Mouse (Mus musculus) megakaryocyte, adult 5-6 weeks (primary cell): ENCODE data around the gene Golga2. TPM values are rescaled to one million over a fixed set of nuclear protein-coding genes. Genes with fewer than 3 reads are reported as not detected.

Experiments used
- ATAC-seq: 2 replicates; pipeline ENCODE4 v1.8.0; 2016; ENCODE audit warnings: mild to moderate bottlenecking, inconsistent platforms; ENCODE audit not compliant: poor library complexity, severe bottlenecking
- total RNA-seq, 2 experiments: library from RNA; stranded (forward) in 1 of 2; stranded (reverse) in 1 of 2; fragments of 153-499, 151-499 nt in 1 of 2; fragments of 221-1000, 200-1000 nt in 1 of 2; gene quantifications; 2 replicates each; pipeline versions ENCODE4 v1.2.3 to v1.2.4; 2015 to 2017

The Golga2 gene
- 9.7 and 20.1 TPM in 2 replicates for total RNA-seq (2015)
- total RNA-seq (2017), result 51.1 and 55.3 TPM in 2 replicates

DNA sequence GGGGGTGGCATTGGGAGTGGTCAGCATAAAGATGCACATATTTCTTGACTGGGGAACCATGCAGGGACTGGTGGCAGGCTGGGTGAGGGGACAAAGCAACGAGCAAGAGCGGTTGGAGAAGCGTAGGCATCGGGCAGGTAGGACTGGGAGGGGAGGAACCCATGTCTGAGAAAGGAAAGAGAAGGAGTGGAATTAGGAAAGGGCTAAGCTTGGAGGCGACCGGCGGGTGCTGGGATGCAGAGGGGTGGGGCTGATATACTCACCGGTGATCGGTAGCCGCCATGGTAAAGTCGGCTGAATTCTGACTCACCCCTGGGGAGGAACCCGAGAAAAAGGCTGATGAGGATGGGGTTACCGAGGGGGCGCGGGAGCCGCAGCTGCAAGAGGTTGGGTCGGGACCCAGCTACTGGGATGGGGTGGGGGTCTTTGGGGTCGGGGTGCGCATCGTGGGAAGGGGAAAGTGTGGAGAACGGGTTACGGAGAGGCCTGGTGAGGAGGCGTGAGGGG is at the start of gene Golga2:
TSS of gene Golga2 (plus strand) at position 51 of the 507 bp plus-strand sequence.
- no peak for ATAC-seq

DNA sequence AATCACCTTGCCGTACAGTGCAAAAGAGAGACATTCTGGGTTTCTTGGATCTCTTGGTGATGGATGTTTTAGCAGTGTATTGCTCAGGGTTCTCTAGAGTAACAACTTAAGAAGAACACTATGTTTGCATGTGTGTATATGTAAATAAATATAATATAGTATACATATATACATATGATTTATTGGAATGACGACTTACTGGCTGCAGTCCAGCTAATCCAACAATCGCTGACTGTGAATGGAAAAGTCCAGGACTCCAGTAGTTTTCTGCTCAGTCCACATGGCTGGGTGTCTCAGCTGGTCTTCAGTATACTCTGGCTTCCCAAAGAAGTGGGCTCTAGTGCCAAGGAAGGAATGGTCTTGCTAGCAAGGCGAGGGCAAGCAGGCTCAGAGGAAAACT is 49.6 kb upstream of the Golga2 start:
- no peak for ATAC-seq

DNA sequence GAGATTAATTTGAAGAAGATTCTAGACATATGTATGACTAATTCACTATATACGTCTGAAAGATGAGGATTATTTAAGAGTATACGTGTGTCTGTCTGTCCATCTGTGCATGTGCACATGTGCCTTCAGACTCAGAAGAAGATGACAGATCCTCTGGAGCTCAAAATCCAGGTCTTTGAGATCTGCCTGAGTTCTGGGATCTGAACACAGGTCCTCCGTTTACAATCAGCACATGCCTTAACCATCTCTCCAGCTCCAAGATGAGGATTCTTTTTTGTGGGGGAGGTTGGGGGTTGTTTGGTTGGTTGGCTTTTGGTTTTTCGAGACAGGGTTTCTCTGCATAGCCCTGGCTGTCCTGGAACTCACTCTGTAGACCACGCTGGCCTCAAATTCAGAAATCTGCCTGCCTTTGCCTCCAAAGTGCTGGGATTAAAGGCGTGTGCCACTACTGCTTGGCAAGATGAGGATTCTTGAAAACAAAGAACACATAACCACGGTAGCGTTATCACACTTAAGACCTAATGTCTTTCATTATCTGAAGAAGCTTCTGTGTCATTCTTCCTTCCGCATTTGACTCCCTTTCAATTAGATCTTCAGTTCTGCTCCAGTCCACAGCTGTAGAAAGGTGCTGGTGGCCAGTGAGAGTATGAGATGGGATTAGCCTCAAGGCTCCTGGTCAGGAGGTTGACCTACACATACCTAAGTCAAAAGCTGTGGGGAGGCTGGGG is 48.3 kb upstream of the Golga2 start:
- no peak for ATAC-seq

DNA sequence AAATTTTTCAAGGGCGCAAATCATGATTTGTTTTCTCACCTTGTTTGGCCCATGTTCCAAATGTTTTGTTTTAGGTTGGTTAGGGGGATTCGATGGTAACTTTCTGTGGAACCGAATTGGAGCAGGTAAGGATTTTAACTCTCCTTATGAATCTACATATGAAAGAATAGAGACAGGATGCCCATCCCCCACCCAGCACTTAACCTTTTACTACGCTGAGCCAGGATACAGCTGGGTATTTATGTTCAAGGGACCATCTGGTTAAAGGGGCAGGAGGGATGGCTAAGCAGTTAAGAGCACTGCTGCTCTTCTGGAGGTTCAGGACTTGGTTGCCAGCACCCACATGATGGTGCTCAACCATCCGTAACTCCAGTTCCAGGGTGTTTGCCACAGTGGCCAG is 46.6 kb upstream of the Golga2 start:
- ATAC-seq, result no peak

DNA sequence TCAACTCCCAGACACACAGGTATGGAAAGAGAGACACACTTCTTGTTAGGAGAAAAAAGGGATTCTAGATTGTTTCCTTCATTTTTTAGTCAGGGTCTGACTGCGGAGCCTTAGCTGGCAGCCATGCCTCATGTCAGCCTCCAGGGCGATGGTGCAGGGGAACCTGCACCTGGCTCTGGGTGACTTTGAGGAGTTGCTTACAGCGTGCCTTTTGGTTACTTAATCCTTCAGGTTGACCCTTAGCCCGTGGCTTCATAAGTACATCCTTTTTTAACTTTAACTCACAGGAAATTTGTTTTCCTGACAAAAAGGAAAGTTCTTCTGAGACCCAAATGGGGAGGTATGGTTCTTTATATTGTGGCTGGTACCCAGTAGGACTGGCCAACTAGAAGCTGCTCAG is 44.2 kb upstream of the Golga2 start:
- ATAC-seq, result no peak

DNA sequence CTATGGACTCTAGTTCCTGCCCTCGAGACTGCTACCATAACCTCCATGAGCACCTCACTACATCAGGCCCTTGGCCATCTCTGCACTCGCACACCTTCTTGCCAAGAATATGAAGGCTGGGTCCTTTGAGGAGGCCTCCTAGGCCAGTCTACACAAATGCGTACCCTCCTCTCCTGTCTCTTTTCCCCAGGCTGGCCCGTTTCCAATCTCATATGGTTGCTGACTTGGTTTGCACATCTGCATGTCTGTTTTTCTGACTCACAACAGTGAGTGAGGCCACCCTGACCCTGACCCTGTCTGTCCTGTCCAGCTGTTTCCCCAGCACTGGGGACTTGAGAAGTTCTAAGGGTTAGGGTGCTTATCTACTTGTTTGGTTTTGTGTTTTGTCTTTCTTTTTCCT is 40.4 kb upstream of the Golga2 start:
- no peak for ATAC-seq

DNA sequence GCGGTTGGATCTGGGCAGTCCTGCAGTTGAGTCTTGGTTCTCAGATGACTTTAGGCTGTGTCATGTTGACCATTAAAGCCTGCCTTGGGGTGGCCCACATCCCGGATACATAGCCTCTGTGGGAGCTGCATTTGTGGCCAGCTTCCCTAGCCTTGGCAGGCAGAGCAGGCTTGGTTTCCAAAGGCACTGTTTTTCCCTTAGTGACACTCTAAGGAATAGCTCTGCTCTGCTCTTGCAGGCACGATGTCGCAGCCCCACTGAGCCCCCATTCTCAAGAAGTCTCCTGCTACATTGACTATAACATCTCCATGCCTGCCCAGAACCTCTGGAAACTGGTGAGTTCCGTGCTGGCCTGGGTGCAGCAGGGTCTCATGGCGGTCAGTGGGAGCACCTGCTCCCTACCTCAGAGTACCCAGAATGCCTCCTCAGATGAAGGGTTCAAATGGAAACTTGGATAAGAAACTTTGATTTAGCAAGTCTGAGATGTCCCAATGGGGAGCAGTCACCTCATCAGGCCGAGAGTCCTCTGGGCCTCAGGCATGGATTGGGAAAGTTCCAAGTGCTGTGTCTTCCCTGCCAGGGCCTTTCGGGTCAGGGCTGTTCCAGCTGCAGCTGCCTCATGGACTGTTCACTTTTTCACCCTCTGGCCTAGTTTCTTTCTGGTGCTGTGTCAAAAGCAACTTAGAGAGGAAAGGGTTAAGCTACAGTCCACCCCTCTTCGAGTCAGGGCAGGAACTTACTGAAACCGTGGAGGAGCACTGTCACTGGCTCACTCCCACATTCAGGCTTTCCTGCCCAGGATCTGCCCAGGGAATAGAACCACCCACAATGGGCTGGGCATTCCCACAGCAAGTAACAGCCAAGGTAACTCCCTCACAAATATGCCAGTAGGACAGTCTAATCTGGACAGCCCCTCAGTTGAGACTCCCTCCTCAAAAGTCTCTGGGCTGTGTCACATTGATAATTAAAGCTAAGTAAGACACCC is 38.5 kb upstream of the Golga2 start:
- no peak for ATAC-seq

DNA sequence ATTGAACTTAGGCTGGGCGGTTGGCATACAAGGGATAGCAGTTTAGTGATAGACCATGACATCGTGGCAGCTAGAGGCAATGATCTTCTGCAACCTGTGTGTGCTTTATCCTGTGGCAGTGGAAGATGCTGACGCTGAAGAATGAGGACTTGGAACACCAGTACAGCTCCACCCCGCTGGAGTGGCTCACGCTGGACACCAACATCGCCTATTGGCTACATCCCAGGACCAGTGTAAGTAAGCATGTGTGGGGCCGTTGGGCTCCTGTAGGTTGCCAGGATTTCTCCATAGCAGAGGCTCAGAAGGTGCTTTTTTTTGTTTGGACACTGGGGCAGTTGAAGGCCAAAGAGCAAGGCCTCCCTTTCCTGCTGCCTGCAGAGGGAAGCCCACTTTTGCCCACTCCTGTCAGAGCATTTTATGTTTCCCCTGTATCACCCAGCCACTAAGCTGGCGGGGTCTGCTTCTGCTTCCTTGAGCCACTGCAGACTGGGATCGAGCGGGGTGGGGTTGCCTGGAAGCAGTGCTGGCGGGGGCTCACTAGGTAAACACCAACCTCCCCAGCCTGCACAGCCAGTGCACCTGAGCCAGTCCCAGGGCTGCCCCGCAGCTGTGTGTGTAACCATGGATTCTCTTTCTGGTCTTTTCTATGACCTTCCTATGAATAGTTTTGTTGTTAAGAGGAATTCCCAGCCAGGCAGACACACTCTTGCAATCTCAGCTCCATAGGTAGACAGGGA is 35.2 kb upstream of the Golga2 start:
- ATAC-seq, result no peak

DNA sequence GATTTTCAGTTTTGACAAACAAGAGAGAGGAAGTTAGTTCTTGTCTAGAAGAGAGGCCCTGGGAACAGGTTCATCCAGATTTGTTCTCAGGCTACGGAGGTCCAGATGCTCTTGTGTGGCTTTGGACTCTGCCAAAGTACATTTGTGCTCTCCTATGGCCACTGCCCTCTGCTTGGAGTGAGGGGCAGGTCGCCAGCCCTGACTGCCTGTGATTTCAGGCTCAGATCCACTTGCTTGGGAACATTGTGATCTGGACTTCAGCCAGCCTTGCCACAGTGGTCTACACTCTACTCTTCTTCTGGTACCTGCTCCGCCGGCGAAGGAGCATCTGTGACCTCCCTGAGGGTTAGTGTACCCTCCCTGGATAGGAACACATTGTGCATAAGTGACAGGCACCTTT is 34.5 kb upstream of the Golga2 start:
- no peak for ATAC-seq

DNA sequence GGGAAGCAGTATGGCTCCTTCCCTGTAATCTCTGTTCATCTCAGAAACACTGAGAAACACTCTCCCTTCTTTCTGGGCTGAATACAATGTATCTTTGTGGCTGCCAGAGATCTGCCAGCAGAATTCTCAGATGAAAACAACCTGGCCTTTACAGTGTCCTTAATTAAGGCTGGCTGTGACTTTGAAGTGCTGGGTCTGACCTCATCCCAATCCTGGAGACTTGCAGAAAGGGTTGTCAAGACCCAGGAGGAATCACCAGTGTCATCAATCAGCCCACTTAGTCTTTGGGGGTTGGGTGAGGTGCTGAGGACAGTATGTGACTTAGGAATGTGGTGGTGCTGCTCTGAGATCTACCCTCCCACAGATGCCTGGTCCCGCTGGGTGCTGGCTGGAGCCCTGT is 33.8 kb upstream of the Golga2 start:
- ATAC-seq, result no peak

DNA sequence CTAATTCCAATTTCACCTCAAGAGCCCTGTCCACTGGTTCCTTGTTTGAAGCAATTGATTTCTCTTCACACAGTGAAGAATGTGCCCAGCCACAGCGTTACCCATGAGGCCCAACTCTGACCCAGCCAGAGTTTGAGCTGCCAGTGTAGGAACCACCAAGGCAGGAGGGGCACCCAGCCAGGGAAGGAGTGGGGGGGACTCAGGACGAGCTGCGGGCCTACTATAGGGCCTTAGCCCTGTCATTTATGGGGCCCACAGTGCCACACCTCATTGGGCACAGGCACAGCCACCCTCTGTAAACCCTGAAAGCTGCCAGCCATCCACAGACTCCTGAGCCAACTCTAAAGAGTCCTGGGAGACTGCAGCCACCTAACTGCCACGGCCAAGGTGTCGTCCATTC is 32.6 kb upstream of the Golga2 start:
- ATAC-seq, result no peak

DNA sequence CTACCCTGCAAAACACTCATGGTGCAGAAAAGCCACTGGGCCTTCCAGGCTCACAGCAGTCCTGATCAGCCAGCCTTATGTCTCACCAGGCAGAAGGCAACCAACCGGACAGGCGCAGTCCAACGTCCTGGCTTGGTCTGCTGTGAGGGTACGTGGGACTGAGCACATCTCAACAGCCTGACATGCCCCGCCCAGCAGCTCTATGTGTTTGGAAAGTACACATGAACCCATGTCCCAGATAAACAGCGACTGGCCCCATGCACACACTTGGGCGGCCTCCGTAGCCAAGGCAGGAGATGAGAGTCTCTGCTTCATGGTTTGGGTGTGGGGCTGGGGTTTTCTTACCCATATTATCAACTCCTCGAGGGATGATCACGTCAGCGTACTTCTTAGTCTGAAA is 30.9 kb upstream of the Golga2 start:
- ATAC-seq, result no peak

DNA sequence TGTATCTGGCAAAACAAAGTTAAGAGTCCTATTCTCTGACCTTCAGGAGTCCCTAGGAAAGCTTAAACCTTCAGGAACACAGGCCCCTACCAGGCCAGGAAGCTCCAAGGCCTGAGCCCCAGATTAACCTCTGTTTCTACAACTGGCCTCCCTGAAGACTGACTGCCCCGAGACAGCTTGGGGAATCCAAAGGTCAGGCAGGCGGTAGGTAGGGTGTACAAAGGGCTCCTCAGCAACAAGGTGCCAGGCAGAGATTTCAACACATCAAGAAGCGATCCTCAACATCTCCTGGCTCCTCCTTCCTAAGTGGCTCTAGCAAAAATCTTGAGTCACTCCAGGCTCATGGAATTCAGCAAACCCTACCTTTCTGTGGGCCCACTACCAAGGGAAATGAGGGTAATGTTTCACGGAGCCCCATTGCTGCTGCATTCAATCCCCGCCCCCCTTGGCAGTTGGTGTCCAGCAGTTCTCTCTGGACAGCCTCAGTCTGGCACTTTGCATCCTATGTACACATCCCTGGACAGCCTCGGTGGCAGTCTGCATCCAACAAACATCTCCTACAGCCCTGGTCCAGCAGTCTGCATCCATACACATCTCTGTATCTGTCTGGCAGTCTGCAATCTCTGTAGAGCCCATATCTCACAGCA is 28.2 kb upstream of the Golga2 start:
- no peak for ATAC-seq

DNA sequence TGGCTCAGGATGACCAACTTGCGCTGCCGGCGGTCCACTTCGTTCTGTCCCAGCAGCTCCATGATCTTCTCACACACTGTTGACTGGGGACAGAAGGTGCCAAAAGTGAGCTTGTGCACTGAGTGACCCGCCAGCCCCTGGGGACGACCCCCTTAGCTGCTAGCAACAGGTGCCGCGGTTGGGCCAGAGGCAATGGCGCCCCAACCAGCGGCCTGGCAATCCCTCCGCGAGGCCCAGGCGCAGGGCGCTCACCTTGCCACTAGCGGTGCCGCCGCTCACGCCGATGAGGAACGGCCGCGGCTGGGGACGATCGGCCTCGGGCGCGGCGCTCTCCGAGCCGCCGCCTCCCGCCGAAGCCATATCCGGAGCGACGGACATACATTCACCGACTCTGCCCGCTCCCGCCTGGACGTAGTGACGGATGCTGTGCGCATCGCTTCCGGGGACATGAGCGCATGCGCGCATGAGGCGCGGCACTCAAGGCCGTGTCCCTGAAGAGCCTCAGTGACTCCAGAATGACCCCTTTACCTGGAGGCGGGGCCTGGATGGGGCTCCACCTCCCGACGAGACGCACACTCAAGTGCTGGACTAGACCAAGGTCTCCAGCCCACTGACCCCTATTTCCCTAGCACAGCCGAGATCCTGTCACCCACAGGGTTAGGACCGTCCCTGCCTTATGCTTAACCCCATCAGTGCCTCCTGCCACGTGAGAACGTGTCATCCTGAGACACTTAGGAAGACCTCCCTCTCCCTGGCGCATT is 27.3 kb upstream of the Golga2 start, which contains the start of gene Uck1:
TSS of gene Uck1 (minus strand) at position 503 of the 761 bp plus-strand sequence.
- peak; percentile 94 for ATAC-seq

DNA sequence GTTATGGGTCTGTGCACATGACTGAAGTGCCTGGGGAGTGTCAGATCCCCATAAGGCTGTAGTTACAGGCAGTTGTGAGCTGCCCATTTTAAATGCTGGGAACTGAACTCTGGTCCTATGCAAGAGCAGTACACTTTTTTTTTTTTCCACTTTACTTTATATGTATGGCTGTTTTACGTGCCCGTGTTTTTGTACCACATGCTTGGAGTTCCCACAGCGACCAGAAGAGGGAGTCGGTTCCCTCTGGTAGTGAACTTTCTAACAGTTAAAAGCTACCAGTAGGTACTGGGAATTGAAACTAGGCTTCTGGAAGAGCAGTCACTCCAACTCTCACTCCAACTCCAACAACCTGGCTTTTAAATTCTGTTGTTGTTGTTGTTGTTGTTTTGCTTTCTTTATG is 26.5 kb upstream of the Golga2 start:
- peak; percentile 53 for ATAC-seq

DNA sequence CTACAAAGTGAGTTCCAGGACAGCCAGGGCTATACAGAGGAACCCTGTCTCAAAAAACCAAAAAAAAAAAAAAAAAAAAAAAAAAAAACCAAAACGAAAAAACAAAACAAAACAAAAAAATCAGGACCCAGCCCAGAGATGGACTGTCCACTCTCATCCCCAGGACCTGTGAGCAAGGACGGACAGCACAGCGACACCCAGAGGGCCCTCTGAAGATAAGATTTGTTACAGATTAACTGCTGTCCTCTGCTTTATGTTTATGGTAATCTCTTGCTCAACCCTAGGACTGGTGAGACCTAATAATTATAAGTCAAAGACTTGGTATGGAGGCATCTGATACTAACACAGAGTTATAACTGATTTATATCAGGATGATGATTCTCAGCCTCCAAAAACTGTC is 11.4 kb upstream of the Golga2 start:
- ATAC-seq, result no peak

DNA sequence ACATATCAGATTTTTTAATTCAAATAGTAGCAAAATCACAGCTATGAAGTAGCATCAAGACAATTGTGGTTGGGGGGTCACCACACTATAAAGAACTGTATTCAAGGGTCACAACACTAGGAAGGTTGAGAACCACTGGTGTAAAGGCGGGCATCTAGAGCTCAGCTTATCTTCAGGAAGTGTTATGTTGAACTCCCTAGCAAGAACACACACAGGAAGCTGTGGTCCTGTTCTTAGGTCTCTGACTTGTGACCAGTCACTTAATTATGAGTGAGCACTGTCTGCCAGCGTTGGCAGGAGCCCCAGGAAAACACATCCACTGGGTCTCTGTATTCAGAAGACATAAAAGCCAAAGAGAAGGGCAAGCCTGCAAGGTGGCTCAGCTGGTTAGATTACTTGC is 4.9 kb upstream of the Golga2 start:
- no peak for ATAC-seq

DNA sequence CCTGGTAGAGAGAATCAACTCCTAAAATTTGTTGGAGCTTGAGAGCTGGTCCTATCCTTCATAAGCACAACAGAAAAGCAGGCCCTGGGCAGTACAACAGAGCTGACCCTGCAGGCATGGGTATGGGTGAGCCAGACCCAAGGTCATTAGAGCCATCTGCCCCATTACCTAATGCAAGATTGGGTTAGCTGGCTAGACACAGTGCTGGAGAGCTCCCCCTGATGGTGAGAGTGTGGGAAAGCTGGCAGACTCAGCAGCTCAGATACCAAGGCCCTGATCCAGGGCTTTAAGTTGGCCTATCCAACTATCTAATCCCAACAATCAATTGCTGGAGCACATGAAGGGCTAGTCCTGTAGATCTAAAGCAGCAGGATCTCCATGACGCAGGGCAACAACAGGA is 4.5 kb upstream of the Golga2 start:
- ATAC-seq, result peak; percentile 93

DNA sequence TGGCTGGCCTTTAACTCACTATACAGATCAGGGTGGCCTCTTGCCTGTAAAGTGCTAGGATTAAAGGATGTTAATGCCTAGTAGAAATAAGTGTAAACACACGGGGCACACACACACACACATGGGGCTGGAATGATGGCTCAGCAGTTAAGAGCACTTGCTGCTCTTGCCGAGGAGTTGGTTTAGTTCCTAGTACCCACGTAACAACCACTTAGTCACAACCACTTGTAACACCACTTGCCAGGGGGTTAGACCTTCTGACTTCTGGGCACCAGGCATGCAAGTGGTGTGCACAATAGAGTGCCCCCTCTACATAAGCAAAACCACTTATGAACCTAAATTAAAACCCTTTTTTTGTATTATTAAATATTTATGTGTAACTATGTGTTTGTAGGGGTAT is 3.2 kb upstream of the Golga2 start:
- ATAC-seq, result no peak

DNA sequence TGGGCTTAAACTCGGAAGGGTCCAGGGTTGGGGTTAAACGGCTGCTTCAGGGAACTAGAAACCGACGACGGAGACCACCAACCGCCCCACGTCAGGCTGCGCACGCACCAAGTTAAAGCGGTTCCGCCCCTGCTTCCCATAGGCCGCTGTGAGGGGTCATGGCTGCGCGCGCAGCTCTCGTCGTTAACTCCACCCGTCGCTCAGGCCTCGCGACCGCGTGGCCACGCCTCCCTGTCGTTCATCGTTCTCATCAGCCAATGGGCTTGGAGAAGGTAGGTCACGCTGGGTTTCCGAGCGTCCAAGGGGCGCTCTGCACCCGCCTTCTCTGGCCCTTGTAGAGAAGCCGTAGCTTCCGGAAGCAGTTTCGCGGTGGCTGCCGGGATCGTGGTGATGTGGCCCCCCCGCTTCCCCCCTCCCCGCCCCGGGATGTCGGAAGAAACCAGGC is 761 bp downstream of the Golga2 start, which contains the start of gene Swi5:
TSS of gene Swi5 (minus strand) at position 153 of the 445 bp plus-strand sequence.
- ATAC-seq, result peak; percentile 99
